Mouse (Mus musculus) liver (tissue): ENCODE measurements around the gene Dnajb4.

ENCODE experiments used
- DNase-seq: peaks from one replicate; pipeline ENCODE4 v3.0.0-alpha.2; 2020; ENCODE audit warnings: mixed read lengths

The Dnajb4 gene

DNA sequence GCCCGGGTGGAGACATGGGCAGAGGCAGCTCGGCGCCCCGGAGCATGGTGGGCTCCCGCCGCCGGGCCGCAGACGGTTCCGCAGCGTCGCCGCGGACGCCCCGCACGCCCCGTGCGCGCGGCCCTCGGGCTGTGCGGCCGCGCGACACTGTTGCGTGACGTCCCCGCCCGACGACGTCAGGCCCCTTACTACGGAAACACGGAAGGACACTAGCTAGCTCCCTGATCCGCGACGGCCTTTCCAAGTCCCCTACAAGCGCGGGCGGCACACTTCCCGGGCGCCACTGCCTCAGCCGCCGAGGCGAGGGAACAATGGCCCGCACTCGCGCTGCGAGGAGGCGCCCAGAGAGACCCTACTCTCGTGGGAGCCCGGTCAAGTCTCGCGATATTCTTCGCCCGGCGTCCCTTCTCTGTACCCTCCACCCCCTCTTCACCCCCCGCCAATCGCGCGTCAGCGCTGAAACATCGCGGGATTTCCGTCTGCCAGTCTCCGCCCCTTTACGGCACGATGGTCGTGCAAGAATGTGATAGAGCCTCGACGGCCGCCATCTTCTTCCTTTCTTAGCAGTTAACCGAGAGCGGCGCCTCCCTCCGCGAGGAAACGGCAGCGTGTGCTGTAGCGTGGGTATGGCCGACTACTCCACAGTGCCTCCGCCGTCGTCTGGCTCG is at the start of gene Dnajb4, which contains the start of gene Fubp1:
TSS of gene Dnajb4 (minus strand) at position 336 of the 668 bp plus-strand sequence.
TSS of gene Fubp1 (plus strand) at position 456 of the 668 bp plus-strand sequence.
- DNase-seq: peak; percentile 100

DNA sequence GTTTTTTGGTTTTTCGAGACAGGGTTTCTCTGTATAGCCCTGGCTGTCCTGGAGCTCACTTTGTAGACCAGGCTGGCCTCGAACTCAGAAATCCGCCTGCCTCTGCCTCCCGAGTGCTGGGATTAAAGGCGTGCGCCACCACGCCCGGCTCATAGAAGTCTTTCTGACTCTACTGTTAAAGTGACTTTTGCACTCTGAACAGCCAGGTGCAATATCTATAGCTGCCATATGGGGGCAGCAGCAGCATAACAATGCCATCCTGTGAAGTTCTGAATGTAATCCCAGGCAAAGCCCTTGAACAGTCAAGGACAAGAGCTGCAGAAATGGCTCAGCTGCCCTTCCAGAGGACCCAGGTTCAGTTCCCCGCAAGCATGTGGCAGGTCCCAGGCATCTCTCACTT is 49.3 kb upstream of the Dnajb4 start:
- DNase-seq: peak; percentile 78

DNA sequence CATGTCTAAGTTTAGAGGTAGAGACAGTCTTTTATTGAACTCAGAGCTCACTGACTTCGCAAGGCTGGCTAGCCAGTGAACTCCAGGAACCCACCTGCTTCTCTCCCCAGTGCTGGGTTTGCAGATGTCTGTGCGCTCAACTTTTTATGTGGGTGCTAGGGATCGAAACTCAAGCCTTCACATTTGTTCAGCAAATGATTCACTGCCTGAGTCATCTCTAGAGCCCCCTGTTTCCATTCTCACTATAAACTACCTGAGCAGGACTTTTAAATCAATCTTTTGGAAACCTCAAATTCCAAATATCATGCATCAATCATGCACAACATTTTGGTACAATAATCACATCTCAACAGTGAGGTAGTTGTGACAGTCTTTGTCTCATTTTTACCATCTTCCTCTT is 47.4 kb upstream of the Dnajb4 start:
- no peak for DNase-seq

DNA sequence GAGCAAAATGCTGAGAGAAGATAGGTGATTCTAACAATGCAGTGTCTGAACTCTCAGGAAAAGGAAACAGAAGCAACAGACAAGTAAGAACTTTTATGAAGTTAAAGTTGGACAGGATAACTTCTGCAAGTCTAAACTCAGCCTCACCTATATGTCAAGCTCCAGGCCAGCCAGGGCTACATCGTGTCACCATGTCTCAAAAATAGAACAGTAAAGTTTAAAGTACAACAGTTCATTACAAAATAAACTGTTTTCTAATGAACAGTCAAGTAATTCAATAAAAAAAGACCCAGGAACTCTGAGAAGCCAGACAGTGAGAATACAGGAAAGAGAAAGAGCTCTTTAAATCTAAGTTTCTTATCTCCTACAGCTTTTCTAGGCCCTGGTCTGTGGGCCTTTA is 40.4 kb upstream of the Dnajb4 start:
- no peak for DNase-seq

DNA sequence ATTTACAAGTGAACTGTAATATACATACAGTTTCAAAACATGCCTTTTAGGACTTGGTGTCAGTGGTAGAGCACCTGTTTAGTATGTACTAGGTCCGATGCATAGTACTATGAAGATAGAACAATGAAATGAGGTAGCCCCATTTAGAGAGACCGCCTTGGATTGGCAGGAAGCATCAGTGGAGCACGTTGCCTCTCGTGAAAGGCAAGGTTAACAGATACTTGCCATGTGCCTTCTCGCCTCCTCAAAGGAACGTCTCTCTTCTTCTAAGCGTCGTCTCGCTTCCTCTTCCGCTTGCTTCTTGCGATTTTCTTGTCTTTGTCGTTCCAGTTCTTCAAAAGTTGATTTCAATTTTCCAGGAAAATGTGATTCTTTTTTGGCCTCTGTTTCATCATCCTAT is 37.6 kb upstream of the Dnajb4 start:
- no peak for DNase-seq

DNA sequence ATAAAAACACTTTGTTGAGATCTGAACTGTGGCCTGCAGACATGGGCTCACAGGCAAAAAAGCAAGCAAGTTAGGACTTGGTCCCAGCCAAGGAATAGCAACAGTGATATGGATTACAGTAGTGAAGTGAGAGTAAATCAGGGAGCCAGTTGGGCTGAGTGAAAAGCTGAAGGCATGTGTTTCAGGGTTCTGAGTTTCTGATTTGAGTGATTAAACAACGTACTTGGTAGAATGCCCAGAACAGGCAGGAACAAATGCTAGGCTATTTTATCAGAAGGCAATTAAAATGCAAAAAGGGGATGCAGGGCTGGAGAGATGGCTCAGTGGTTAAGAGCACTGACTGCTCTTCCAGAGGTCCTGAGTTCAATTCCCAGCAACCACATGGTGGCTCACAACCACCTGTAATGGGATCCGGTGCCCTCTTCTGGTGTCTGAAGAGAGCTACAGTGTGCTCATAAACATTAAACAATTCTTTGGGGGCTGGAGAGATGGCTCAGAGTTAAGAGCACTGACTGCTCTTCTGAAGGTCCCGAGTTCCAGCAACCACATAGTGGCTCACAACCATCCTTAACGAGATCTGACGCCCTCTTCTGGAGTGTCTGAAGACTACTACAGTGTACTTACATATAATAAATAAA is 35.3 kb upstream of the Dnajb4 start:
- DNase-seq: no peak

DNA sequence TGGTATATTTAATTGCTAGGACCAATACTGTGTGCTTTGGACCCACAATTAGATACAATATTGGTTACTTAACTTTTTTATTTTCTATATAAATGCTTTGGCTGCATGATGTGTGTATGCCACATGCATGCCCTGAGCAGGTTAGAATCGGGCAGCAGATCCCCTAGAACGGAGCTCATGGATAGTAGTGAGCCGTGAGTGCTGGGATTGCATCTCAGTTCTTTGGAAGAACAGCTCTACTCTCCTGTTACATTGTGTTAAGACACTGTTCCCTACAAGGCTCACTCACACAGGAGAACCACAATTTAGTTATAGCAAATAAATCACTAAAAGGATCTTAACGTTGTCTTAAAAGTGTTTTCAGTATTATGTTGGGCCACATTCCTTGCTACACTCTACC is 33.2 kb upstream of the Dnajb4 start:
- no peak for DNase-seq

DNA sequence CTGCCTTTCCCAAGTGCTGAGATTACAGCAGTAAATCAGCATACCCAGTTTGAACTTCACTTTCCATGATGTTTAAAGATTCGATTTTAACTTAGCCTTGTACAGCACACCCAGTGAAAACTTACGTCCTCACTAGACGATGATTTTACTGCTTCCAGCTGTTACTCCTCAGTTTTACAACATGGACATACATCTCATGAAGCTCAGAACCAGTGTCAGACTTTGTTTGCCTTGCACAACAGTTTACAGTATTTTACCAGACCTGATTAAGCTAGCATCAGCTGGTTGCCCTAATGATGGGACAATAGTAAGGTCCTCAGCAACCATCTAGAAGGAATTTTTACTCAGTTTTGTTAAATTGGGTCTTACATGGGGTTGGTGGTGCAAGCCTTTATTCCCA is 31.0 kb upstream of the Dnajb4 start:
- no peak for DNase-seq

DNA sequence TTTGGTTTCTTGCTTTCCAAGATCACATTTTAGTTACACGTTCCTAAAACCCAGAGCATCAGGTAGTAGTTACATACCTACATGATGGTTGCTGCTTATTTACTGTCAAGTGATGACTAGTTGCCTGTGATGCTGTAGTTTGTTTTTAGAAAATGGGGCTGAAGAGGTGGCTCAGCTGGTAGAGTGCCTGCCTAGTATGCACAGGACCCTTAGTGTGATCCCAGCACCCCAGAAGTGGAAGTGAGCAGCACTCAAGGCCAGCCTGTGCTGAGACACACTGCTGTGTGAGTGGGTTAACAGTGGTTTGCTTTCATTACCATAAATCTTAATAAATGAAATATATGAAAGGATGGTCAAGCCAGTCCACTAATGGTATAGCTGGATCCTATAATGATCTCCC is 29.5 kb upstream of the Dnajb4 start:
- no peak for DNase-seq

DNA sequence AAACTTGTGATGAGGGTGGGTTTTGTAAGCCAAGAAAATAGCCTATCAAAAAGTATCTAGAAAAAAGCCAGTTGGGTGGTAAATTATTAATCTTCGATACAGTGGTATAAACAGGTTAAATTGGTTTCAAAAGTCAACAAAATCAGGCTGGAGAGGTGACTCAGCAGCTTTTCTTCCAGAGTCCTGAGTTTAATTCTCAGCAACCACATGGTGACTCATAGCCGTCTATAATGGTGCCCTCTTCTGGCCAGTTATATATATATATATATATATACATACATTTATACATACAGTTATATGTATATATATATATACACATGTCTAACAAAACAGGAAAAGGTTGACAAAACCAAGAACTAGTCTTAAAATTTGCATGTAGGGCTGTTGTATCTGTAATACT is 28.7 kb upstream of the Dnajb4 start:
- peak; percentile 47 for DNase-seq

DNA sequence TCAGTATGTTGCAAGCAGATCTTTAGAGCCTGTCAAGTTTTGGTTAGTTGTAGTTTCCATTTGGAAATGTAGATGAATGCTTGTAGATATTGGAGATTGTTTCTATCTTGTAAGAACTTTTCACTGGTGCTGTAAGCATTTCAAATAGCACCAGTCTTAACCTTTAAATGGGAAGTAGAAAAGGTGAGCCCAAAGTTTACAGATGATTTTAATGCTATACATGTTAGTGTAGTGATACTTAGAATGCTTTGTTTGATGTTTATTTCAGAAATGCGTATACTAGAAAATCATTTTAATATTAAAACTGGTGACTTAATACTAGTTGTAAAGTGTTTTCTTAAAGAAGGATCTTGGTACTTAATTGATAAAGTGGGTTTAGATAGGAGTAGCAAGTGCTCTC is 25.7 kb upstream of the Dnajb4 start:
- no peak for DNase-seq

DNA sequence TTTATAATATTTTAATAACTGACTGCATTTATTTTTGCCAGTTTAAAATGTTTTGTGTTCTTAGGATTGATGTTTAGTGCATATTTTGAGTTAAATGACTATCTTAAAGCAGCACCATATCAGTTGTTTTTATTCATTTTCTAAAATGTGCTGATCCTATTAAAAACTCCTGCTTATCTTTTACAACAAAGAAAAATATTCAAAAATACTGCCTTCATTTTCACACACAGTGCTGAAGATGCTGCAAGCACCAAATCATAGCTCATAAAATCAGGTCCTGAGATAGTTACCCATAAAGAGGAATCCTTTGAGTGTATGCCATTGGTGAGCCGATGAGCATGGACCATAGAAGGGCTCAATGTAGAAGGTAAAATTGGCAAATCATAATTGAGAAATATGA is 25.1 kb upstream of the Dnajb4 start:
- no peak for DNase-seq

DNA sequence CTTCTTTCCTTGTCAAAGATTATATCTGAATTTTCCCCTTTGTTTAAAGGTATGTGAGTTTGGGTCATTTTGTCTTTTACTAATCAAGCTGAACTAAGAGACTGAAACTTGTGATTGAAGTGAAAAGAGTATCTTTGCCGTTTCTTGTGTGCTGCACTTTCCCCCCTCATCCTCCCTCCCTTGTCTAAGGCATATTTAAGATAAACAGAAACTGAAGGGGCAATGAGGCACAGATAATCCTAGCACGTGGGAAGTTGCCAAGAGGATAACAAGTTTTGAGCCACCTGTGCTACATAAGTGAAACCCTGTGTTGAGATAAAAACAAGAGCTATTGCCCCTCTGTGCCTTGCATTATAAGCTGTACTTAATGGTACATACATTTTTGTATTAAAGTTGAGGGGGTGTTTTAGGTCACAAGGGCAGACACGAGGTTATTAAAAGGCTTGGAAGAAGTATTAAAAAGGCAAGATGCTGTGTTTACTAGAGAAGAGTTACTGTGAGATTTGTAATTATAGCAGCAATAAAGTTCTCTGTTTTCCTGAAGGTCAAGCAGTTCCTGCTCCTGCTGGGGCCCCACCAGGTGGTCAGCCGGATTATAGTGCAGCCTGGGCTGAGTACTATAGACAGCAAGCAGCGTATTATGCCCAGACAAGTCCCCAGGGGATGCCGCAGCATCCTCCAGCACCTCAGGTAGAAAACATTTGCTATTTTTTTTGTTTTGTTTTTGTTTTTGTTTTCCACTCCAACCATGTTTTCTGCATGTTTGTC is 21.4 kb upstream of the Dnajb4 start:
- DNase-seq: no peak

DNA sequence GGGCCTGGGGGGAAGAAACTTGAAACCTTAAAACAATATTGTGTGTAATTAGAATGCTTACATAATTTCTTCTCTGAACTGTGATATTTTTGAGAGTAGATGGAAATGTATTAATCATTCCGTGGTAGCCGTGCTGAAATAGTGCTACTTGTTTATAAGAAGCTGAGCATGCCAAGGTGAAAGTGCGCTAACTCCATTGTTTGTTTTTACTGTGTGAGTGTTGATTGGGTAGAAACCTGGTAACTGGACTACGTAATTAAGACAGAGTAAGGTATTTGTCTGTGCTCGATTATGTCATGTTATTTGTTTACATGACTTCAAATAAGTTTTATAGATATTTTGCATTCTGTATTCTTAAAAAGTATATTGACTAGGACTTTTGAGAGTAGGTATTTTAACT is 19.2 kb upstream of the Dnajb4 start:
- no peak for DNase-seq

DNA sequence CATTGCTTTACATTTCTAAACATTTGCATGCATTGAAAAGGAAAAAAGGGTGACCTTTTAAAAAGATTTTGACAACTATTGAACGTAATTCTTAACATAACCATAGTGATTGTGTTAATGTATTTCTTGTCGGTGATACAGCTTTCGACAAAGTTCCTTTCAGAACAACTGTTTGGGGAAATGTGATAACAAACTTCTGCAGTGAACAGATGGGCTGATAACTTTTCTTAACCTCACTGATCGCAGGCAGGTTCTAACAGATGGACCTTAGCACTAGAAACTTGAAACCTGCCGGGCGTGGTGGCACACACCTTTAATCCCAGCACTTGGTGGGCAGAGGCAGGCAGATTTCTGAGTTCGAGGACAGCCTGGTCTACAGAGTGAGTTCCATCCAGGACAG is 18.7 kb upstream of the Dnajb4 start:
- no peak for DNase-seq

DNA sequence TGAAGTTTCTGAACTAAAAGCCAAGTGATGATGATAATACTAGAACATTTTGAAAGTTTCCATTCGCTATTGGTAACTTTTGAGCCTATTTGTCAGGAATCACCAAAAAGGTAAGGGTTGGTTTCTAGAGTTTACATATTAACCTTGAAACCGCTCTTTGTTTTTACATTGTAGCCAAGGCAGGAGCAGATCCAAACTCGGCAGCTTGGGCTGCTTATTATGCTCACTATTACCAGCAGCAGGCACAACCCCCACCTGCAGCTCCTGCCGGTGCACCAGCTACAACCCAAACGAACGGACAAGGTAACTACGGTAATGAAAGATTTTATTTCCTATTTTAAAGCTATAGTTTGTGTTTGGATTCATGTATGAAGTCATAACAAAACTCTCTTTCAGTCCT is 15.8 kb upstream of the Dnajb4 start:
- DNase-seq: no peak

DNA sequence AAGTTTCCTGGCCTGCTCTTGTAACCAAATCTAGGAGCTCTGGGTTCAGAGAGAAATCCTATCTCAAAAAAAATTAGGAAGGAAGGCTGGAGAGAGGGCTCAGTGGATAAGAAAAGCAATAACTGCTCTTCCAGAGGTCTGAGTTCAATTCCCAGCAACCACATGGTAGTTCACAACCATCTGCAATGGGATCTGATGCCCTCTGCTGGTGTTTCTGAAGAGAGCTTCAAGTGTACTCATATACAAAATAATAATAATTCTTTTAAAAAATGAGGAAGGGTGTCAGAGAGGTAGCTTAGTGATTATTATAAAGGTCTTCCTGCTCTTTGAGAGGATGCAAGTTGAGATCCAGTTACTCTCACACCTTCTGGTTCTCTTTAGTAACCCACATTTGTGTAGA is 14.8 kb upstream of the Dnajb4 start:
- DNase-seq: no peak

DNA sequence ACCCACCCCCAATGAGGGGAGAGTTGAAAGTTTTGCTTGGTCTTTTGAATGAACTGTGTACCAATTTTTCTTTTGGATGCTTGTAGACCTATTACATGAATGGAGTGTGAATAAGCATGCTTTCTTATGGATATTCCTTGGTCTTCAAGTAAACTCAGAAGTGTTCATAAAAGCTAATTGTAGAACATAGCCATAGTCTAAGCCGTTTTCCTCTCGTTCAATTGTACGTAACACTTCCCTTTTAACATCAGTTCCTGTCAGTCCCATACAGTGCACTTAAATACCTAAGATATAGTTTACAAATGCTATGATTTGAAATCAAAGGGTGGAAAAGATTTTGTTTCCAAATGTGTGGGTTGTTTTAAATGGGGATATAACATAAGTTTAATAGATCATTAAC is 3.3 kb upstream of the Dnajb4 start:
- DNase-seq: no peak

DNA sequence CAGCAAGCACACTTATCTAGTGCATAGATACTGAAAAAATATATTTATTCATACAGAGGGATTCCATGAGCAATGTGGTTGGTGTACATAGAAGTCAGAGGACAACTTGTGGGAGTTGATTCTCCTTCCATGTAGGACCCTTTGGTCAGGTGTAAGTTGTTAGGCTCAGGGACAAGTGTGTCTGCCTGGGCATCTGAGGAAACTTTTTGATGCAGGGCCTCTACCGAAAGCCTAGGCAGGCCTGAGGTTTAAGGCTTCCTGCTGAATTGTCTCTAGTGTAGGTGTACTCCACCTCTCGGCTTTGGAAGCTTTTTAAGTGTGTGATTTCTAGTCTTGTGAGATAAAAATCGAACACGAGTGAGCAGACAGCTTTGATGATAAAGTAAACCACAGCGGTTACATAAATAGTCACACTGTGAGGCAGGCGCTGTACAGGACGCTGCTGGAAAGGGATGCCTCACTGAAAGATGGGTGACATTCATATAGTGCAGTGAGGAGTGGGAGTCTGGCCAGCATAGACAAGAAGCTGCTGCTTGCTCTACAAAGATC is 1.7 kb upstream of the Dnajb4 start:
- peak; percentile 8 for DNase-seq

DNA sequence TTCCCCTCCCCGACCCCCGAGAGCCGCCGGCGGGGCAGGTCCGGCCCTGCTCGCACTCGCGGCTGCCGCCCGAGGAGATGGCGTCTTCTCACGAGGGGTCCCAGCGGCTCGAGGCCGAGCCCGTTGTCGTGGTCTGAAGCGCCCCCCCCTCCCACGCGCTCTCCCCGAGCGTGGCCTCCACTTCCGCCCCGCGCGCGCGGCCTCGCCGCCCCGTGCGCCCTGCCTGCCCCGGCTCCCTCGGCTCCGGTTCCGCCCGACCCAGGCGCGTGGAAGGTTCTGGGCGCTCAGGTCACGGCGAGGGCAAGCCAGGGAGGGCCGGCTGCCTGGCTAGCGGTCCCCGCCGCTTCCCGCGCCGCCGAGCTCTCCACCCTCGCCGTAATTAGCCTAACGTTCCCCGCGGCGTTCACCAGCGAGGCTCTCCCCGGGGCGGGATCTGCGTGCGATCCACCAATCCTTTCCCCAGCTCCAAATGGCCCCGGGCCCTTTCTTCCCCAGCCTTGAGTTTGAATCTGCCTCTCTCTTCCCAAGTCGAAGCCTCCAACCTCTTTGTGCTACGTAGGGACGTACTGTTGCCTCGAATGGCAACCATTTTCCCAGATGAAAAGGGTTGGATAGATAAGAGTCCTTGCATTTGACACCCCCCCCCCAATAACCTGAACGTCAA is 758 bp upstream of the Dnajb4 start:
- peak; percentile 71 for DNase-seq

DNA sequence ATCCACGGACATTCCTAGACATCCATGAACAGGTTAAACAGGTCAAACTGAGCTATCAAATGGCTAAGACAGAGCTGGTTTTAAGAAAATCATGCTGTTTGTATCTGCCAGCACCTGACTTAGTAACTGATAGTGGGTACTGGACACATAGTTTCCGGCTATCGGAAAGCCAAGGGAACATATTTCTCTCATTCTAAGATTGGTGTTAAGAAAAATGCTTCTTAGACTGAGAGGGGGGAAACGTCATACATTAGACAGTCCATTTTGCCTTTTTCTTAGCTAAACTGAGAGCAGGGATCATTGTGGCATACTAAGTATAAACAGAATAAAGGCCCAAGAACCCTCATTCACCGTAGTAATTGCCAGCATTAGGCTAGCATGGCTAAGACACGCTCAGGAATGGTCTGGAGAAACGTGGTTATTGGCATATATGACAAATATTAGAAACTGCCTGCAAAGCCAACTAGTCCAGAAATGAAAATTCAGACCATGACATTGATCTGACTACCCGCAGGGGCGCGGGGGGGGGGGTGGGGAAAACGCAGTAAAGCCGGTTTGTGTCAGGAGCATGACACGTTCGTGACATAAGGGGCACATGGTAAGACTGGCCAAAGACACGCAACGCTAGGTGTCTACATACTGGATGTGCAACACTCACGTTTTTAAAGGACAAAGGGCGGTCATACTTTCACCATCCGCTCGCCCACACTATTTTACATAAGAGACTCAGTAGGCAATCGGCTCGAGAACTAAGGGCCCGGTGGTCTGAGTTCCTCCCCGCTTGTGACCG is 730 bp downstream of the Dnajb4 start:
- peak; percentile 58 for DNase-seq

DNA sequence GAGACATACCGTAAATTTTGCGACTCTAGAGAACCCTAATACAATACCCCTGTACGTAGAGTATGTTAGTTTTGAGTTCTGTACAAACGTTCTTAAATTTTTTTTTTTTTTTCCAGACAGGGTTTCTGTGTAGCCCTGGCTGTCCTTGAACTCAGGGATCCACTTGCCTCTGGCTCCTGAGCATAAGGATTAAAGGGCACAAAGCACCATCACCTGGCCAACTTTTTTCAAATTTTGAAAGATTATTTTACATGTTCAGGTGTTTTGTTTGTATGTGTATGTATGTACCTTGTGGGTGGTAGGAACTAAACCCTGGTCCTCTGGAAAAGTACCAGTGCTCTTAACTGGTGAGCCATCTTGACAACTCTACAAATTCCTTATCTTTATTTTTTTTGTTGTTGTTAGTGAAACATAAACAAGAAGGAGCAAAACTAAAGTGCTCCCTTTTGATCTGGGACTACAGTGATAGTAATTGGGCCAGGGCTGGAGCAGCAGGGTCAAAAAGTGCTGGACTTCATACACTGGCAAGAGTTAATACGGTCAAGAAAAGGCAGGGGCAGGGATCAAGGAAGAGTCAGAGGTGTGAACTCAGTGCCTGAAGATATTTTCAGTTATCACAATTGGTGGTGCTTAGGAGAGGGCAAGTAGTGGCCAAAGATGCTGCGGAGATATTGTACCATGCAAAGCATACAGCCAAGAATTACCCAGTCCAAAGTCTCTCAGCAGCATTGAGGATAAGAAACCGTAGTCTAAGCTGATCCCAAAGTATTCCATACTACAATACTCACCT is 1.8 kb downstream of the Dnajb4 start:
- DNase-seq: no peak
